Mouse (Mus musculus) v-Abl transformed pro-B cells (cell line): ENCODE data around the gene Plgrkt.

Experiments
- in situ Hi-C, 2 experiments: fragments of 400-800 bp; cut with MboI; formaldehyde crosslinking; loops; one replicate each; pipeline ENCODE4 v1.15.1; 2025; ENCODE audit not compliant: unreplicated experiment in 2 of 2

The Plgrkt gene

DNA sequence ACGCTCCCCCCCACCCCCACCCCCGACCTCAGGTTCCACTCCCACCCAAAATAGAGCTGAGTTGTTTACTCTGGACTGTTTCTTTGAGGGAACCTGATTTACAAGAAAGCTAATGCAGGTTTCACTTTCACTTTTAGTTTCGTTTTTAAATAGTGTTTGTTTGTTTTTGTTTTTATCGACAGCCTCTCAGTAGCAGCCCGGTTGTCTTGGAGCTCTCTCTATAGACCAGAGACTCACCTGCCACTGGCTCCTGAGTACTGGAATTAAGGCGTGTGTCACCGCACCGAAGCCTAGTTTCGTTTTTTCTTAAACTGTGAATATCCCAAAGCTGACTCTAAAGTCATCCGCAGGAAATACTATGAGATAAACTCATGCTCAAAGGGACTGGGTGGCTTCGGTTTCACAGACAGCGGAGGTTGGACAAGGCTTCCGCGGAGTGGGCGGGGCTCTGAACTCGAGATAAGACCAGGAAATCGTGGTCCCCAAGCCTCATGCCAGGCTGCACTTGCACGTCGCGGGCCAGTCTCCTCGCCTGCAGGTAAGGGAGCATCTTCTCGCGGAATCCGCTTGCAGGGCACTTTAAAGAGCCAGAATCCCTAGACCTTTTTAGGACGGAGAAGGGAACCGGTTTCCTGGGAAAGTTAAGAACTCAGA, at the start of gene Plgrkt, which contains the start of gene Cd274:
Gene Plgrkt (minus strand): TSS at position 422 of the 654 bp plus-strand sequence.
Gene Cd274 (plus strand): TSS at position 487 of the 654 bp plus-strand sequence.
- in situ Hi-C loops = loop anchor here (5.0 to 25.0 kb wide), 4 partner anchors 50 to 445 kb away; partner anchors contain the start of genes 9930021J03Rik (in 1 of the 2) and Ranbp6 (in 1 of the 2)

- in situ Hi-C loops = loop anchor here in 1 of 2 experiments (5.0 kb wide), 2 partner anchors 49 to 66 kb away; partner anchors contain the start of genes Cd274 and Plgrkt
Observed at GRCm38 (mm10) chr19:29416393-29416902, 49.3 kb upstream of the Plgrkt start.

GRCm38 (mm10) chr19:29414917-29415316, 47.7 kb upstream of the Plgrkt start:
- in situ Hi-C loops = loop anchor here in 1 of 2 experiments (5.0 kb wide), 2 partner anchors 48 to 67 kb away; partner anchors contain the start of genes Cd274 and Plgrkt

- in situ Hi-C loops = no loop called here
Observed at GRCm38 (mm10) chr19:29414513-29414912, 47.3 kb upstream of the Plgrkt start.

- in situ Hi-C loops = no loop called here
Observed at GRCm38 (mm10) chr19:29412476-29413420, 45.6 kb upstream of the Plgrkt start.

GRCm38 (mm10) chr19:29410619-29411018, 43.4 kb upstream of the Plgrkt start, which contains the start of gene Pdcd1lg2:
Gene Pdcd1lg2, plus strand, starts transcription at chr19:29410919.
- in situ Hi-C loops = no loop called here

GRCm38 (mm10) chr19:29406042-29407017, 39.1 kb upstream of the Plgrkt start:
- in situ Hi-C loops = no loop called here

DNA sequence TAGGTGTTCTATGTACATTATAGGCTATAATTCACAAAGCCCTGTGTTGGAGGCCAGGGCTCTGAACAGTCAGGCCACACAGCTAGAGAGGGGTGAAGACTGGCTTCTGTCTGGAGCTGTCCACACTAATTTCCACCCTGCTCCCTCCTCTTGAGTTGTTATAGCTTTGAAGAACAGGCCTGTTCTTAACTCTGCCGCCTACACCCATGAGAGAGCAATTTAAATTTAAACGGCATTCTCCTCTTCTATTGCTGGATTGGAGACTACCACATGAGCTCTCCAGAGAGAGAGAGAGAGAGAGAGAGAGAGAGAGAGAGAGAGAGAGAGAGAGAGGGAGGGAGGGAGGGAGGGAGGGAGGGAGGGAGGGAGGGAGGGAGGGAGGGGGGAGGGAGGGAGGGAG, 38.2 kb upstream of the Plgrkt start:
- in situ Hi-C loops = no loop called here

DNA sequence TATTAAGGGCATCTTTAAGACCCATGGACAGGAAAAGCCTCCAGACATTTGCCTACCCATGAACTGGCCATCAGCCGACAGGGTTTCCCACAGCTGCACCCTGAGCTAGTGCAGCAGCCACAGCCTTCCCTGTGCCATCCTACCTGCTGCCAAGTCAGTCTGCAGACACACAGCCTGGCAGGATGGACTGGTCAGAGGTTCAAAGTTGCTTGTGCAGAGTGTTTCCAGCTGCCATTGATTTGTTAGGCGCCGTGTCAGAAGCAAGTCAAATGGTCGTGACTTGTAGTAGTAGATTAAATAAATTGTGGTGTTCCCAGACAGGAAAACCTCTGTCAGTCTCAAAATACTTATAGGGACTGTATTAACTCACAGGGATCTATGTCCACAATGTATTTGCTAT, 36.1 kb upstream of the Plgrkt start:
- in situ Hi-C loops = no loop called here

DNA sequence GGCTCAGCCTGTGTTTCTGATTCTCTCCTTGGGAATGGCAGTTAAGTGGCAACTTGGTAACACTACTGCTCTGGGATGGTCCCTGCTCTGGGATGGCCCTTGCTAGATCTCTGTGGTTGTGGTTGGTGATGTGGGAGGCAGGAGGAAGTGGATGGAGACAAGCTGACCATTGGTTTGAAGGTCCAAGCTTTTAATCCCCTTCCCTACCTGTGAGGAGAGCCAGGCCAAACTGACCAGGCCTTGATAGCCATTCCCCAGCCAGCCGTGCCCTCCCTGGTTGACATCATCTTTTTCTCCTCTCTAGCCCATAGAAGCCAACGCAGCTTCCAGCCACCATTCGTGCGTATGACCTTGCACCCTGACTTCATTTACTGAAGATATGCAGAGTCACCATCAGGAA, 35.4 kb upstream of the Plgrkt start:
- in situ Hi-C loops = no loop called here

DNA sequence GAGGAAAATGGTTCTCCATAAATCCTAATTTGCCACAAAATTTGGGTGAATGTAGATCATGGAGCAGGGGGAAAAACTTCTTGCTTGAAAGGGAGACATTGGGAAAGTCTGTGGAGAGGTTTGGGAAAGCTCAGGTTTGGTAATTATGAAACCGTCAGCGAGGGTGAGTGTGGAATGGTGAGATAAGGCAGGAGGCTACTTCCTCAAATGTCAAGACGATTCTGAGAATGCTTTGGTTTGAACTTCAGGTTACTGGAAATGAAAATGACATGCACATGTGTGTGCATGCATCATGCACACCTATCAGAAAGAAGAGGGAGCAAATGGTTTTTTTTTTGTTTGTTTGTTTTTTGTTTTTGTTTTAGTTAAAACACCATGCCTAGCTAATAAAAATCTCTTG, 33.3 kb upstream of the Plgrkt start:
- in situ Hi-C loops = no loop called here

DNA sequence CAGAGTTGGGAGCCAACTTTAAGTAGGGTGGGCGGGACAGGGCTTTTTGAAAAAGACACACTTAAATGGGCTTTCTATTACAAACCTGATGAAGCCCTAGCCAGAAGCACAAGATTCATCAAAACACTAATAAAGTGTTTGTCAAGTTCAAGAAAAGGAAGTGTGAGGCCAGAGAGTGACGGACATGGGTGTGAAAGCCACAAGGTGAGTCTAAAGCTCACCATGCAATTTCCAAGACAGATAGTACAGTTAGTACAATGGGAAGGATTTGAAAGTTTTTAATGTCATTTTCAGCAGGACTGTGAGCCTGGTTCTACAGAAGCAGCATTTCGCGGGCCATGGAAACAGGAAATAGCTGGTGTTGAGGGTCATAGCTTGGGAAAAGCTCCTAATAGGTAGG, 32.6 kb upstream of the Plgrkt start:
- in situ Hi-C loops = no loop called here

DNA sequence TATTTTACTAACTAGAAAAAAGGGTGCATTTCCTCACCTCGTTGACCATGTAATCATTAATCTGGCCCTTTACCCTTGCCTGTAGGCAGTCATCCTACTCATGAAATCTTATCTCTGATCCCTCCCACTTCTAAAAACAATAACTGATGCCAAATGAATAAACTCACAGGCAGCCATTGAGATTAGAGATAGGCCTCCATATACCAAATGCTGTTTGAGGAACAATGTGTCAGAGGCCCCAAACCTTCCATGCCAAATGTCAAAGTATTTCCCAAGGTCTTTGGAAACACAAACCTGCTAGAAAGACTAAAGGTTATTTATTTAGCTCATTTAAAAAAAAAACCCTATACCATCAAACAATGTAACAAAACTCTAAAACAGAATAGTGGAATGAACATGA, 29.2 kb upstream of the Plgrkt start:
- in situ Hi-C loops = no loop called here

- in situ Hi-C loops = no loop called here
Observed at GRCm38 (mm10) chr19:29394721-29395120, 27.5 kb upstream of the Plgrkt start.

- in situ Hi-C loops = no loop called here
Observed at GRCm38 (mm10) chr19:29393333-29393732, 26.1 kb upstream of the Plgrkt start.

- in situ Hi-C loops = no loop called here
Observed at GRCm38 (mm10) chr19:29391279-29391678, 24.1 kb upstream of the Plgrkt start.

- in situ Hi-C loops = no loop called here
Observed at GRCm38 (mm10) chr19:29390483-29390882, 23.3 kb upstream of the Plgrkt start.

DNA sequence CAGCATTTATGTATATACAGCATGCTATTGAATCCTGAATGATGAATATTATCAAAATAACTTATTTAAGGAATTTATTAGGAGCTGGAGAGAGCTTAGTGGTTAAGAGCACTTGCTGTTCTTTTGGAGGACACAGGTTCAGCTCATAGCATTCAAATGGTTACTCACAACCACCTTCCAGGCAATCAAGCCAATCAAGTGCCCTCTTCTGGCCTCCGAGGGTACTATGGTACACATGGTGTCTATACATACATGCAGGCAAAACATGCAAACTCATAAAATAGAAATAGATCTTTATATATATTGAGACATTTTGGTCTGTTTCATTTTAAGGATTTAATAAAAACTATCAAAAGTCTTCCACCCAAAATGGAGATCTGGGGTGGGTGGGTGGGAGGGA, 21.6 kb upstream of the Plgrkt start:
- in situ Hi-C loops = no loop called here

DNA sequence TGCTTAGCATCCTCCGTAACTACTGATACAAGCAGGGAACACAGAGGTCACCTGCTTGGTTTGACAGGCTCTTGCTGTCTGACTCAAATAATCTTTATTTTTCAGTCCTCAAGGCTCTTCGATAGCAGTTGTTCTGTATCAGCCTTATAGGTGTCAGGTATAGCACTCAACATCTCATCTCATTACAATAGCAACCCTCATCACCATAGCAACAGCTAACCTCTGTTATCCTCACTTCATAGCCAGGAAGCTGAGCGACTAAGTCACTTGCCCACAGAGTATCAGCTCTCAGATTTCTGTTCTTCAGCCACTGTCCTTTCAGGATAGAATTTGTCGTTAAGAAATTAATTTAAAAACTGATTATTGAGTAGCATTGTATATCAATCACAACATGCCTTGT, 18.6 kb upstream of the Plgrkt start:
- in situ Hi-C loops = no loop called here

DNA sequence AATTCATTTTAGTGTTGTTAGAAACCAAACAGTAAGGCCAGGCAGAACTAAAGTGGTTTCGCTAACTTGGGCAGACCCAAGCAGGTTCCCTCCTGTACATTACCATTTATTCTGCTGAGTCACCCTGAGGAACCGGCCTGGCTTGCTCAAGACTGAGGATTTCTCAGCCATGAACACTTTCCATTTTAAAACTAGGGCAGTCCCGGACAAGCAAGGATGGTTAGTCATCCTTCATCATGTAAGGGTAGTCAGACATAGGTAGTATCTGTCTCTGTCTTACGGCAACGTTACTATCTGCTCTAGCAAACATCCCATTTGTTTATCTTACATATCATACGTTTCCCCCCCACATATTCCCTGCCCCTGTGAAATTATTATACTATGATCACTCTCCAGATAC, 17.8 kb upstream of the Plgrkt start:
- in situ Hi-C loops = no loop called here
